Mouse (Mus musculus) c-Kit-negative CD71-positive TER-119-positive erythroid progenitor cells, embryonic 14.5 days (primary cell): ENCODE results near the gene Tmem120a.

Source experiments
- DNase-seq: peaks from one replicate; pipeline ENCODE4 v3.0.0-alpha.2; 2013; ENCODE audit warnings: low read depth, low spot score

Gene Tmem120a

DNA sequence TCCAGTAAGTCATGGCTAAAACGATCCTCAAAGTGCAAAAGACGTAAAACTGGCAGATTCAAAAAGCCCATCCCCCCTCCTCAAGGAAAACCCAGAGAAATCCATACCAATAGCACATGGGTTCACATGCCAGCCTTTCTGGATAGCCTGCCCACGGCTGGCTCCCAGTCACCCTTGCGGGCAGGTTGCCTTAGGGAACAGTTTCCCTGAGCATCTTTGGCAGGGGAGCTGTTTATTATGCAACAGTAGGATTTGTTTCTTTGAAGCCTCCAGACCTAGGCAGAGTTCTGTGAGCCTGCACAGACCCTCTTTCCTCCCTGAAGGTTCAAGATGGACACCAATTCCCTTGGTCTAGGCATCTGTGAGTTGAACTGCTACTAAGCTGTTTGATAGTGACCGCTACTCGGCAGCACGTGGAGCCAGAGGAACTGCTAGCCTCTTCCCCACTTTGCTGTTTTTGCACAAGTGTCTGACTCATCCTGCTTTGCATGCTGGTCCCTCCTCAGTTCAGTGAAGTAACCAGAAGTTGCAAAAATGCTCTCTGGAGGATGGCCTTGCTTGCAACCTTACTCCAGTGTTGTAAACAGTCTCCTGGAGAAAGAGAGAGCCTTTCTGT, 33.5 kb downstream of the Tmem120a start:
- no peak for DNase-seq

DNA sequence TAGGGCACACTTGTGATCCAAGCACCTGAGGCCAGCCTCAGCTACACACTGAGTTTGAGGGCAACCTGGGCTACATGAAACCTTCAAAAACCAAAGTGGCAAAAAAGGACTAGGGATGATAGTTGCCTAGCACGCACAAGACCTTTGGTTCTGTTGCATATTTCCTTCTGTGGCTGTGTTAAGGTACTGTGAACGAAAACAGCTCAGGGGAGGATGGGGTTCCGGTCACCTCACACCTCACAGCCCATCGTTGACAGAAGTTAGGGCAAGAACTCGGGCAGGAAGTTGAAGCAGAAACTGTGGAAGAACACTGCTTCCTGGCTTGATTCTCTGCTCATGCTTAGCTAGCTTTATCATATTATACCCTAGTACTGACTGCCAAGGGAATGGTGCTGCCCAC, 34.5 kb downstream of the Tmem120a start:
- no peak for DNase-seq

GRCm38 (mm10) chr5:135707855-135708254, 36.4 kb downstream of the Tmem120a start:
- no peak for DNase-seq

DNA sequence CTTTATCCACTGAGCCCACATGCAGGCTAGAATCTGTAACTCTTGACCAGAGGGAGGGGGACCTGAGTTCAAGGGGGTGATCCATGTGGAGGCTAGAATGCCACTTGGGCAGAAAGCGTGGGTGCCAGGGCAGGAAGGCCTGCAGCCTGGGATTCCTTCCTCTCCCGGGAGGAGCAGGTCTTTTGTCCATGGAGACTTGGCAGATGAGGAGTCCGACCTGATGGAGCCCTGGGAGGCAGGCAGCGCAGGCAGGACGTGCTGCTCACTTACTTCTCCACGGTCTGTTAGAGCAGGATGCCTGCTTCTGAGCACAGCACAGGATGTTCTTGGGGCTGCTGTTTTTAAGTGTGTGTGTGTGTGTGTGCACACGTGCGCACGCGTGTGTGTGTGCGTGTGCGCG, 37.2 kb downstream of the Tmem120a start:
- no peak for DNase-seq

GRCm38 (mm10) chr5:135705383-135705782, 38.9 kb downstream of the Tmem120a start:
- DNase-seq = no peak

DNA sequence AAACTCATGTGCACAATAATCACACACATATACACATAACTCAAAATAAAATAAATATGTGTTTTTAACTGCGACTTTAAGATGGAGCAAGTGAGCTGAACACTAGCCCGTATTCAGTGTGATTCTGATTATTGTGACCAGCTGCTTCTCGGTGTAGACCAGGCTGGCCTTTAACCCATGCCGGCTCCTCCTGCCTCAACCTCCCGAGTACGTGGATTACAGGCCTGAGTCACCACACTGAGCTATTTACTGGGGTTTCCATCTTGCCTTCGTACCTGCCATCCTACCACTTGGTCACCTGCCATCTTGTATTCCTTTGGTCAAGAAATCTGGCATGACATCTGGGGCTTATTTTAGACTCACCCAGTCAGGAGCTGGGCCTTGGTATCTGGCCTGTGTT, 40.8 kb downstream of the Tmem120a start:
- DNase-seq = no peak

DNA sequence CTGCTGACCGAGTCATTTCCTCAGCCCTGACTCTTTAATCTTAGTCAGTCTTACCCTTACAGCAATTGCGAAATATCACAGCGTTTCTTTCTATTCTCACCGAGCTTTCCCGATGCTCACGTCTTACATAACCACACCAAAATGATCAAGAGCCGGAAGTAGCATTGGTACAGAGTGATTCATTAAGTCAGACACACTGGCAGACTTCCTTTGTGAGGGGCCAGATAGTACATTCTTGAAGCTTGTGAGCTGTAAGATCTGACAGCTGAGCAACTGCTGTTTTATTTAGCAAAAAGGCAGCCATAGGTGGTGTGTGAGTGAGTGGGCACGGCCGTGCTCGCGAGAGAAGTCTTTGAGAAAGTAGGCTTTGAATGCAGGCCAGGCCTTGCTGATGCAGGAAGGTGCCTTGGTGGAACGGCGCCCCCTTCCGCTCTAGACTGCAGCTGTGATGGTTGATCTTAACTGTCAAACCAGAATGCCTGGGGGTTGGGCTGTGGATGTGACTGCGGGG, 41.5 kb downstream of the Tmem120a start:
- no peak for DNase-seq

DNA sequence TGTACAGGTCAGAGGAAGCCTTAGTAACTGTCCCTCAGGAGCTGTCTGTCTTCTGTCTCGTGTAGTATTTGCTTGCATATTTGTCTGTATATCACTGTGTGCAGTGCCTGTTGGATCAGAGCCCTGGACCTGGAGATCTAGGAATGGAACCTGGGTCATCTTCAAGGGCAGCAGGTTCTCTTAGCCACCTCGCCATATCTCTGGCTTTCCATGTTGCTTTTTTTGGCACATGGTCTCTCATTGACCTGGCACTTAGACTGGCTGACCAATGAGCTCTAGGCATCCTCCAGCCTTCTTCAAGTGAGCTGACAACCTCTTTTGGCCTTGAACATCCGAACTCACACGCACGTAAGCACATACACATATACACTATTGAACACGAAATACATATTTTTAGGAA, 42.1 kb downstream of the Tmem120a start:
- DNase-seq = no peak

DNA sequence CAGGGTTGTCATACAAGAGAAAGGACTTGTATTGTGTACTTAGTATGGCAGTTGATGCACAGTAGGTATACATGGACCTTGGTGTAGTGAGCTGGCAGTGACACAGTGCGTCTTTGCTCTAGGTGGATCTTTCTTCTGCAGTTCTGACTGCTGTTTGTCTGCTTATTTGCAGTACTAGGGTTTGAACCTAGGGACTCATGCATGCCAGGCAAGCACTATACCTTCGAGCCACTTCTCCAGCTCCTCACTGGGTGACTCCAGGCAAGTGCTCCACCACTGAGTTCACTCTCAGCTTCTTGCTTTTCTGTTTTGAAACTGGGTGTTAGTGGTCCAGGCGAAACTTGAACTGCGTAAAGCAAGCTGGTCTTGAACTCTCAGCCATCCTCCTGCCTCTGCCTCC, 42.6 kb downstream of the Tmem120a start:
- DNase-seq = no peak

GRCm38 (mm10) chr5:135697711-135698111, 46.5 kb downstream of the Tmem120a start:
- no peak for DNase-seq

- DNase-seq = no peak
Observed at GRCm38 (mm10) chr5:135695277-135695721, 48.9 kb downstream of the Tmem120a start.

DNA sequence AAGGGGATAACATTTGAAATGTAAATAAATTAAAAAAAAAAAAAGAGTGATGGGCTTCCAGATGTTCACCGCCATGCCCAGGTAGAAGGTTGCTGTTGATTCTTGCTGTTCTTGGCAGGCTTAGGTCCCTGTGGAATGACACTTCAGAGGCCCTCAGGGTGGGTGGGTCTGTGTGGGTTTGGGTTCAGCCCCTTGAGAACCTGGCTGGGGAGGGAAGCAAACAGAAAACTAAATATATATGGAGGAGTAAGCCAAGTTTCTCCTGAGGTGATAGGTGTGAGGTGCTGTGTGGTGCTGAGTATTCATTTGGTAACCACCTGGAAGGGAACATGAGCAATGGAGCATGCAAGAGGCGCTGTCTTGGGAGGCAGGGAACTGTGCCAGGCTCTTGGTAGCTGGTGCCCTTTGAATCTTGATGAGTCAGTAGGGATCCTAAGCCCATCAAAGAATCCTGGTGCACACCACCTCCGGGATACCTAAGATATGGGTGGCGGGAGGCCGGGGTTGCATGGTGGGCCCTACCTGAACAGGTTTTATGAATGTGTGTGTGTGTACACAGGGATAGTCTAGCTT, 50.9 kb downstream of the Tmem120a start:
- DNase-seq = no peak

DNA sequence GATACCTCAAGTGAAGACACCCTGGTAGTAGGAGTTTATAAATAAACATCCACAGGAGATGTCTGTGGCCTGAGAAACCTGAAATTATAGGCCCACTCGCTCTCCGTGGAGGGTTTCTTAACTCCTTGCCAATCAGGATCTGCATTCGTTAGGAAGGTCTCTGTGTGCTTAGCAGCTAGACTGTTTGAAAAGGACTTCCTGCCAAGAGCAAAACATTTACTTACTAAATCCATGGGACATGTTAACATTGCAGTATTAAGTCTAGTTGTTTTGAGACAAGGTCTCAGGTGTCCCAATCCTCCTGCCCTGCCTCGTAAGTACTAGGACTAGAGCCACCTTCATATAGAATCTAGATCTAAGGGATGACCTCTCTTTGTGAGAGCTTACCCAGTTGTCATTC, 53.0 kb downstream of the Tmem120a start:
- no peak for DNase-seq

DNA sequence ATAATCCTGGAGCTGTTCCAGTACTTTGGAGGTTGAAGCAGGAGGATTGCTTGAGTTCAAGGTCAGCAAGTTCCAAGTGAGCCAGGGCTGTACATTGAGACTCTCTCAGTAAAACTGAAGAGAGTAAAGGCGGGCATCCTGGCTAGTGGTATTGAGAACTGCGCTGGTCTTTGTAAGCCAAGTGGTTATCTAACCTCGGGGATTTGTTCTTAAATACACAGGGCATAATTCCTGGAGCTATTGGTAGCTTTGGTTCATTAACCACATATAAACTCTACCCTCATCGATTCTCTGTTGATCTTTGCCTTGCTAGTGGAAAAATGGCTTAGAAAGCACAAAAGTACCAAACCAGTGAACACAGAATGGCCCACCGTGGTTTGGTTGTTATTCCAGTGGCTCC, 53.8 kb downstream of the Tmem120a start:
- no peak for DNase-seq
